Mouse (Mus musculus) spleen, postnatal 36 days (tissue): ENCODE data around the gene Psg16.

Experiments used
- DNase-seq, 2 experiments: peaks; one replicate each; pipeline ENCODE4 v3.0.0; 2022; ENCODE audit warnings: low spot score in 2 of 2, mixed read lengths in 1 of 2

The Psg16 gene

GRCm38 (mm10) chr7:17073904-17074615 lies at the start of gene Psg16:
TSS of gene Psg16 (plus strand) at chr7:17074040.
- DNase-seq: peak in 1 of 2 experiments; percentile 40

DNA sequence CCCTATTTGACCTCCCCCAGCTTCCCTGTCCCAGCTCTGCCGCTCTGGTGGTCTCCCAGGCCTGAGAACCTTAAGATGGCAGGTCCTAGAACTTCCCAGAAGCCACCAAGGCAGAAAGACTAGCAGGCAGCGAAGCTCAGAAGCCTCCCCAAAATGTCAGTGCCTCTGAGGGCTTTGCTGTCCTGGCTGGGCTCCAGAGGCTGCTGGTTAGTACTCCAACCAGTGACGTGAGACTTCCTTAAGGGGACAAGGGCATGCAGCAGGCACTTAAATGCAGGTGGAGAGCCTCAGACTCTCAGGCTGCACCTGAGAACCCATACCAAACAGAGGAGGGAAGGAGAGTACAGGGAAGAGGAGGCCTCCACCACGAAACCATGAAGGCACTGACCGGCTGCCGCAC lies 49.7 kb upstream of the Psg16 start:
- DNase-seq: no peak

DNA sequence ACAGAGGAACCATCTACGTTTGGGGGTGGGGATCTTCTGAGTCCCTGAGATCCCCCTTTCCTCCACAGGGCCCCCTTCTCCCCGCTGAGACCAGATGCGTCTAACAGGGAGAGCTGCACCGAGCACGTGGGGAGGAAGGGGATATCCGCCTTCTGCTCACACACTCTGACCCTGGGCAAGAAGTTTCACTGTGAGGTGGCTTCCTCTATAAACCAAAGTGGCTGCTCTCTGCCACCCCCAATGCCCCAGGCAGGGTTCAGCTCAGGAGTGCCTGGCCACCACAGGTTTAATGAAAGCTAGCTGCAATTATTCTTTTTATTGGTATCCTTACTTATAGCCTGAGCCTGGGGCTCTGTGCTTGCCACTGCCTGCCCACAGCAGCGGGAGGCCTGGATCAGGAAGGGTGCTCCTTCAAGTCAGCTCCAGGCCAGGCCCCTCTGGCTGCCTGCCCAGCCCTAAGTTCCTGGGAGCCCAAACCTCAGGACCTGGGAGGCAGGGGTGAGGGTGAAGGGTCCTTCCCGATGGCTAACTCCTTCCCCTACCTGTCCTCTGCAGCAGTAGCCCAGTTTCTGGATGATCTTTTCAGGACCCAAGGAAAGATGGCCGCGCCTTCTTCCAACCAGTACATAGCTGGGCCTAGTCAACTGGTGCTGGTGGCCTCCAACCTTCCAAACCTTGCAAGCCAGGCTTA lies 48.9 kb upstream of the Psg16 start:
- peak; percentile 78 for DNase-seq

GRCm38 (mm10) chr7:17025505-17025894 lies 48.3 kb upstream of the Psg16 start:
- no peak for DNase-seq

- DNase-seq: no peak
Observed at GRCm38 (mm10) chr7:17025896-17026622, 47.8 kb upstream of the Psg16 start.

DNA sequence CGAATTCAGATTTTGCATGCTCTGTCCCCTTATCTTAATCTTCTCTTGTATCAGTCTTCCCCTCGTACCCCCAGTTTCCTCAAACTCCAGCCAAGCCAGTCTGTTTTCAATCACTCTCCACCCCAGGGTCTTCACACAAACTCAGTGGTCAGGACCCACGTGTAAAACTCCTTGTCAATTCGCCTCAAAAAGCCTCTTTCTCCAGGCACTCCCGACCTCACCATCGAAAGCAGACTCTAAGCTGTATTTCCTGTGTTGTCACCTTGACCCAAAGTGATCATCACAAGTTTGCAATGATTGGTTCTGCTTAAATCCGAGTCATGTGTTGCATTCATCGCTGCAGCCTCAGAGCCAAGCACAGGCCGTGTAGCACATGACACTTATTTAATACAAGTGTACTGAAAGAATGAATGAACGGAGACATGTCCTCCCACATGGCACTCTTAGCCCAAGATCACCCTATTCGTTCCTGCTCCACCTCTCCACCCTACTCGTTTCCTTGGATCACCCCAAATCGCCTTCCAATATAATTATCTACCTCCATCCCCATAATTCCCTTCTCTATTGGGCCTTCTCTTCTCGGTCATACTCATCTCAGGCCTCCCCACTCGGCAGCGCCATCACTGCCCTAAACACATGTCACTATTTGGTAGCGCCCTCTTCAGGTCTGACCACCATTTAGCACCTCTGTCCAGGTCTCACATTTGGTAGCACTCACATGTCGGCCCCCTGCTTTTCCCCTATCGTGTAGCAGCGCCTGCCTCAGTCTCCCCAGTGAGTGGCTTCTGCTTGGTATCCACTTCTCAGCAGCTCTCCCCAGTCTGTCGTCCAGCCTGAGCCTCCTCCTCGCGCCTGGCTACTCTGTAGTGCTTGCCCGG lies 46.9 kb upstream of the Psg16 start:
- DNase-seq: peak; percentile 51 to 58

- DNase-seq: peak; percentile 83 to 87
Observed at GRCm38 (mm10) chr7:17027588-17028343, 46.1 kb upstream of the Psg16 start, which contains the start of gene Ppp5c. TSS of gene Ppp5c (minus strand) at chr7:17027924.

- DNase-seq: no peak
Observed at GRCm38 (mm10) chr7:17028923-17029322, 44.9 kb upstream of the Psg16 start.

DNA sequence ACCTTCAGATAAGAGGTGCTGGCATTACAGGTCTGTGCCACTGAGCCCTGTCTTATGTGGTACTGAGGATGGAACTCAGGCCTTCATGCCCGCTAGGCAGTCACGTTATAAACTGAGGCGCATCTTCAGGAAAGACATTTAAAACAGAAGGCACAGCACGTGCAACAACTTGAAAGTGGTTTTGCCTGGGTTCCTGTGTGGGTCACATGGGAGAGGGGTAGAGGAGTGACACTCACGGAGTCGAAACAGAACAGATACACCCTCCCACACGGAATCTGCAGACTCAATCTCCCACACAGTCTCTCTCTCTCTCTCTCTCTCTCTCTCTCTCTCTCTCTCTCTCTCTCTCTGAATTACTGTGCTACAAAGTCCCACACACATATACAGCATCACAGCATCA lies 43.6 kb upstream of the Psg16 start:
- no peak for DNase-seq

- DNase-seq: no peak
Observed at GRCm38 (mm10) chr7:17038018-17038695, 35.7 kb upstream of the Psg16 start.

GRCm38 (mm10) chr7:17039373-17039772 lies 34.5 kb upstream of the Psg16 start:
- DNase-seq: no peak

DNA sequence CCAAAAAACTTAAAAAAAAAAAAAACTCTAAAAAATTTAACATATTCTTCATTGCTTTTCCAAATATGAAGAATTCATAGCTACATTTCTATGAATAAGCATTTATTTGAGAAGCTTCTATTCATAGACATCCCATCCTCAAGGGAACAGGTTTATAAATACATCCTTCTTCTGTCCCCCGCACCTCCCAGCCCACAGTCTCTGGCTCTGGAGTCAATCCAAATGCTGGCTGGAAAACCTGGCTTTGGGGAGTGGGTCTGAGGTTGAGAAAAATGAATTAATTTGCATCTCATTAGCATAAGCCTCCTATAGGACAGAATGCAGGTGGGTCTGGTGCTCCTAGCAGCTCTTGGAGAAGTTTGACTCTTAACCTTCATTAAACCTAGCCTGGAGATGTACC lies 28.1 kb upstream of the Psg16 start:
- DNase-seq: no peak

DNA sequence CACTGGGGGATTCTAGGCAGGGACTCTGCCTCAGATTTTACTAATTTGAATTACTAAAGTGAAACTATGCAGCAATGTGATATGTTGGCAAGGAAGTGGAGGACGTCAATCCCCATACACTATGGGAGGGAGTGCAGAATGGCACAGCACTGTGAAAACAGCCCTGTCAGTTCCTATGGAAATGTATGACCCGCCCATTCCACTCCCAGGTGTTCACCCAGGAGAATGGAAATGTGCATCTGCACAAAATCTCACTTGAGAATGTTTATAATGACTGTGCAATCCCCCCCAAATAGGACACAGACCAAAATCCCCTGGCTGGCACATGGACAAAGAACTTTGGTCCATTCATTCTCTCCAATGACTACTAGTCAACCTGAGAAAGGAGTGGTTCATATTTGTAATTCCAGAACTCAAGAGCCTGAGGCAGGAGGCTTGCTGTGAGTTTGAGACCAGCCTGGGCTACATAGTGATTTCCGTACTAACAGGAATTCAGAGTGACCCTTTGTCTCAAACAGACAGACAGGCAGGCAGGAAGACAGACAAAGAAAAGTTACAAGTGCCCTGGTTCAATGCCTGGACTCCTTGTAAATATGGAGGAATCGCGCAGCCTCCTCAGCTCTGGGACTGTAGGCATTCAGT lies 26.7 kb upstream of the Psg16 start:
- DNase-seq: no peak

- no peak for DNase-seq
Observed at GRCm38 (mm10) chr7:17048431-17049190, 25.2 kb upstream of the Psg16 start.

GRCm38 (mm10) chr7:17050491-17050890 lies 23.3 kb upstream of the Psg16 start:
- no peak for DNase-seq

DNA sequence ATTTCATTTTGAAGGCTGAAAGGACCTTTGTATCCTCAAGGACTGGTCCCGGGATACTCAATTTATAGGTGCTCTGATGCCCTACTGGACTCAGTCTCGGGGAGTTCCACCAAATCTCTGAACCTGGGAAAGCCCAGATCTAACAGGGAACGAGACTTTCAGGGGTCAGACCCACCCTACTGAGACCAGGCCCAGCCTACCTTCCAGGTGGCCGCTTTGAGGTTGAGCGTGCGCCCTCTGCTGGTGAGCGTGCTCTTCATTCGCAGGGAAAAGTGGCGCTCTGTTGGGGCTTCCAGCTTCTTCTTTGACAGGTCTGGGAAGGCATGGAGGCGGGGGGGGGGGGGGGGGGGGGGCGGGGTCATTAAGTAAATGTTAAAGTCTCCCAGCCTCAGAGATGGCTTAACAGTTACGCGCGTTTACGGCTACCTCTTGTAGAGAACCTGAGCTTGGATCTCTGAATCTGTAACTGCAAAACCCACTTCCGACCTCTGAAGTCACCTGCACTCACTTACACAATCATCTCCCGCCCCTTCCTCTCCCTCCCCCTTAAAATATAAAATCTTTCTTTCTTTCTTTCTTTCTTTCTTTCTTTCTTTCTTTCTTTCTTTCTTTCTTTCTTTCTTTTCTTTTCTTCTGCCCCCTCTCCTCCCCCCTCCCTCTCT lies 22.8 kb upstream of the Psg16 start:
- peak; percentile 39 to 48 for DNase-seq

GRCm38 (mm10) chr7:17054325-17054989 lies 19.4 kb upstream of the Psg16 start:
- no peak for DNase-seq
